Mouse (Mus musculus) activated CD4-positive, CD25-positive, alpha-beta regulatory T cell, adult 4 months (primary cell): ENCODE measurements at regions not wholly inside any gene's neighbourhood (a gene's known extent, or its start where the extent isn't known, plus 50 kb on each side); places are given as distances from the start of the nearest gene placed in this dataset.

Experiments used
- ATAC-seq: one replicate; pipeline ENCODE4 v1.8.0; 2017

DNA sequence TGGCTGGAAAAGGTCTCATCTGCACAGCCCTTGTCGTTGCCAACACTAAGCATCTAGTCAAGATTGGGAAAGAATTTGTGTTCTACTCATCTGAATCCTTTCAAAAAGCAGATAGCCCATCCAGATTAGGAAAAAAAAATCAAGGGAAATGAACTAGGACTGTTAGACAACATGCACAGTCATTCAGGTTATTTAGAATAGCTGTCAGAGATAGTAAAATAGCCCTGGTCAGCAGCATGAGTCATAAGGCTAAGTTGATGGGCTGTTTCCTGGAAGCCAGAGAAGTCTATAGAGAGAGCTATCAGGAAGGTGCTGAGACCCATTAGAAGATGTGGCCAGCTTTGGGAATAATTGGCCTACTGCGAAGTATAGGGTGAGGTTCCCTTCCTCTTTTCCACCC is 1447.4 kb downstream of the Slc22a22 start:
- no peak for ATAC-seq

GRCm38 (mm10) chr15:56027197-56027818 is 1450.1 kb downstream of the Slc22a22 start:
- no peak for ATAC-seq

DNA sequence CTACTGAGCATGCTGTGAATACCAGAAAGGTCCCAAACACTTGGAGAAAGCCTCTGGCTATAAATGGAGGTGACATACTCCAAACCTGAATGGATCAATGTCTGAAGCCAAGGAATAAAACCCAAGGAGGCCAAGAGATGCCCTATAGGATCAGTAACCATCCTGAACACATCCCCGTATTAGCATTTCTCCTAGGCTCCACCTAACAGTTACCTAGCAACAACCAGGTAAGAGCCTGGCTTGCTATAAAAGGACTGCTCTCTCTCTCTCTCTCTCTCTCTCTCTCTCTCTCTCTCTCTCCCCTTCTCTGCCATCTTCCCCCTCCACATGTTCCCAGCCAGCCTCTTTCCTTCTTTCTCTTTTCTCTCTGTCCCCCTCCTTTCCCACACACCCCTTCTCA is 1452.7 kb downstream of the Slc22a22 start:
- ATAC-seq = no peak

DNA sequence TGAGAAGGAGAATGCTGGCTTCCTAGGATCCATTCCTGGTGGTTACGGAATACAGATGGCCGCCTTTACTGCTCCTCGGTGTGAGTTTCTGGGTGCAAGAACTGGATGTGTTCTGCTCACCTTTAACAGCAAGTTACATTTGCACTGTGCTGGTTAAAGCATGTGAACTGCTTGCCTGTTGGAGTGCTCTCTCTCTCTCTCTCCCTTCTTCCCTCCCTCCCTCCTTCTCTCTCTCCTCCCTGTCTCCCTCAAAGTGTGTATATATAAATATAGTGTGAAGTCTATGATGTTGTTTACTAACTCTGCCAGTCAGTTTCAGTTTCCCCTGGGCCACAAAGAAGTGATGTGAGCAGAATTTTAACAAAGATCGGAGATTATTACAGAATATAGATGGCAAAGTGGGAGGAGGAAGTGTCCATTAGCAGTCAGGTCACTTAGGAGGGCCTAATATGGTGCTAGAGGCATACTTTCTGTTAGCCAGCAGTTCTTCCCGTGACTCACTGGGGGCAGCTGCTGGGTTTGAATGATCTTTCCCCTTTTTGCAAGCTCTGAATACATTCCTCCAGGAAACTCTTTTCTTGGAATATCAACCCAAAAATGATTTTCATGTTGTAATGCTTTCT is 1453.5 kb downstream of the Slc22a22 start:
- ATAC-seq = no peak

GRCm38 (mm10) chr15:56022315-56022714 is 1455.1 kb downstream of the Slc22a22 start:
- ATAC-seq = no peak

DNA sequence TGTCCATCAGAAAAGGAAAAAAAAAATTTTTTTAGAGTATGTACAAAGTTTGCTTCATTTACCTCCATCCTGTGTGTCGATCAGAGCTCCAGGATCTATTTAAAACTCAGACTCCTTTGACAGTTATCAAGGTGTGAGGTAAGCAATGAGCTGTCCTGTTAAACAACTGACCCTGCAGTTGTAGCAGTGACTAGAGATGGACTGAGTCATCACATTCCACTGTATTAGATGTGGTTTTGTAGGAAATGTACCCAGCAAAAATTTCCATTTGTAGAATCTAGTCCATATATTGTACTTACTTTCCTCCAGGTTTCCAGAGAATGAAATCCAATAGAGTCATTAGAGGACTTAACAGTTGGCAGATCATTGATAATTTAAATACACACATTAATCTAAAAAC is 1459.3 kb downstream of the Slc22a22 start:
- no peak for ATAC-seq

DNA sequence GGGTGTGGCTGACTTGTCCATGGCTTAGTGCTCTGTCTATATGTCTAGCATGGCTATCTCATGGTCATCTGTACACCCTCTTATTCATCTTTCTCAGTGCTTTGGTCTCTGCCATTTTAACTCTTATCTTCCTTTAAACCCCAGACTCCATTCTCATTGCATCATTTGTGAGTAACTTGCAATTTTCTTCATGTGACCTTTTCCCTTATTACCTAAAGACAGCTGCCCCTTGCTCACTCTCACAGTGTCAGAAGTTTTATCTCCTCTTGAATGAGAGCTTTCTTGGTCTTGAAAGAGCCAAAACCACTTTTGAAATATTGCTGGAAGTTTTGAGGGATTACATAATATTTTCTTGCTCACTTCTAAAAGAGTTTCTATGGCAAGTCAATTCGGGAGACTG is 1459.9 kb downstream of the Slc22a22 start:
- ATAC-seq = no peak

DNA sequence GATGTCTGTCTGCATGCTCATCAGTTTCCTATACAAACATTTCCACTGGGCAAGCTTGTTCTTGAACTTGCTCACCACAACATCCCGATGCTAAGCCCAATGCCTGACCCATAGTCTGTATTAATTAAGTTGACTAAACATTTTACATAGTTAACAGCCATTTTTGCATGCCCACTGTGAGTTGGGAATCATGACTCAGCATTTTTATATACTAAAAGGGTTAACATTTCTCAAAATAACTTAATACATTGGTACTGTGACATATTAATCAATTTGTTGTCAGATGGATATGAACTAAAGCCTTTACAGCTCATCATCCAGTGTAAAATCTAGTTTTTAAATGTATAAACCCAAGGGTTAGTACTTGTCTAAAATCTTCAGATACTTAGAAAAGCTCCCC is 1461.4 kb downstream of the Slc22a22 start:
- no peak for ATAC-seq

DNA sequence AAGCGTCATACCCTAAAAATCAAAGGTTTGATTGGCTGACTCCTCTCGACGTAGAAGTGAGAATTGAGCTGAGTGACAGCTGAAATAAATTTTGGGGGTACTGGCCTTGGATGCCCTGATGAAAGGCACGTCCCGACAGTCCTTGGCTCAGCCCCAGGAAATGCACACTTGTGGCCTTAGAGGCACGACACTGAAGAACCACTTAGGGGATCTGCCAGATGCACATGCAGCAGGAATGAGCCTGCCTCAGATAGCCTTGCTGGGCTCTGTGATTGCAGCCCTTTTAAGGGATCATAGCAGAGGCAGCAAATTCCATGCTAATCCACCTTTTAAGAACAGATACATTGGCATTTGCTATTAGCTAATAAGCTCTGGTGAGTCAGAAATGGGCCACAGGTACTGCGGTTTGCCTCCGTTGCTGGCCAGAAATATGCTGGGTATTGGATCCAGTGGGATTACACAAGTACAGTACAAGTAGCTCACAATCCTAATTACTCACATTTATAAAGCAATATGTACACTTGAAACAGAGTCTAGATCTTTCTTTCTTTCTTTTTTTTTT is 1463.3 kb downstream of the Slc22a22 start:
- ATAC-seq = no peak

- no peak for ATAC-seq
Observed at GRCm38 (mm10) chr15:56008603-56009174, 1468.7 kb downstream of the Slc22a22 start.

DNA sequence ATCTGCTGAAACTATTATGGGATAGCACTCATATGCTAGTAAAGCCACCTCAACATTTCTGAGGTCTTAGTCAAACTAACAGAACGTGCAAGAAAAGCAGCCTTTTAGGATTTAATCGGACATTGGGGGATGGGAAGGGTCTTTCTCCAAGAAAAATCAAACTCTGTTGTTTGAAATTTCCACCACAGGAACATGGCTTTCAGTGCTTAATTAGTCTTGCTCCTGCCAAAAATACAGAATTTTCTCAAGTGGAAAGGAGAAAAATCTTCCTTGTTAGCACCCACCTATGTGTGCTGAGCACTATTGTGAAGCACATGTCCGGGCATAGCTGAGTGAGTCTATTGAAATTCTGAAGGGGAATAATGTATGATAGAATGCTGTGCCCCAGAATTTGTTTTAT is 1470.0 kb downstream of the Slc22a22 start:
- ATAC-seq = no peak

GRCm38 (mm10) chr15:56005361-56005760 is 1472.1 kb downstream of the Slc22a22 start:
- no peak for ATAC-seq

- no peak for ATAC-seq
Observed at GRCm38 (mm10) chr15:56003921-56004320, 1473.5 kb downstream of the Slc22a22 start.

DNA sequence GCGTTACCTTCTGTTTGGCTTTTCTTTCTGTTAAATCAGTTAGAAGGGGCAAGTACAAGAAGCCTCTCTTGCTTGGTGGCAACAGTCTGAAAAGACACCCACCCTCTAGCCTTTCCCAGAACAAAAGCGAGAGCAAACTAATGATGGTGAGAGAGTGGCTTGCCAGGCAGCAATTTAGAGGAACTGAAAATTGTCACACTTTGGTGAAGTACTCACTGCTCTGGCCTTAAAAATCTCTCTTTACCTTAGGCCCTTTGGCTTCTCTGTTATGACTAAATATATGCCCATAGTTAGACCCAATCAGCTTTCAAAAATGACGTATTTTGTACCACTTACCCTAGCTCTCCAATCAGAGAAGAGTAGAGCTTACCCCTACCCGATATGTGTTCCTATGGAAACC is 1477.8 kb downstream of the Slc22a22 start:
- ATAC-seq = no peak

- no peak for ATAC-seq
Observed at GRCm38 (mm10) chr15:55997977-55998376, 1479.4 kb downstream of the Slc22a22 start.

DNA sequence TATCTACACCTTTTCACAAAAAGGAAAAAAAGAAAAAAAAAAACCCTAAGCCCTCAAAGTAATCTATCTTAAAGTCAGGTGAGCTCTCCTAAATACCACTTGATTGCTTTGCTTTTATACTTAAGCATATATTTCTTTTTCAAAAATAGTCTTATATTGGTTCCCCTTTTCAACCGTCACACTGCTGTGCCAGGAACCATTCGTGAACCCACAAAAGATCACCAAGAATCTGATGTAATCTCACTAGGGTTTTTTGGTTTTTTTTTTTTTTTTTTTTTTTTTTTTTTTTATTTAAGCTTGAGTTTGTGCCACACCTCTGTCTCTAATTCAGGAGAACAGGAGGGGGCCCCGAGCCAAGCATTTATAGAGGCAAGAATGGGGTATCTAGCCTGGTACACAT is 1482.7 kb downstream of the Slc22a22 start:
- no peak for ATAC-seq

- ATAC-seq = no peak
Observed at GRCm38 (mm10) chr15:55975843-55976242, 1501.6 kb downstream of the Slc22a22 start.

- ATAC-seq = no peak
Observed at GRCm38 (mm10) chr15:55966780-55967179, 1510.6 kb downstream of the Slc22a22 start.

DNA sequence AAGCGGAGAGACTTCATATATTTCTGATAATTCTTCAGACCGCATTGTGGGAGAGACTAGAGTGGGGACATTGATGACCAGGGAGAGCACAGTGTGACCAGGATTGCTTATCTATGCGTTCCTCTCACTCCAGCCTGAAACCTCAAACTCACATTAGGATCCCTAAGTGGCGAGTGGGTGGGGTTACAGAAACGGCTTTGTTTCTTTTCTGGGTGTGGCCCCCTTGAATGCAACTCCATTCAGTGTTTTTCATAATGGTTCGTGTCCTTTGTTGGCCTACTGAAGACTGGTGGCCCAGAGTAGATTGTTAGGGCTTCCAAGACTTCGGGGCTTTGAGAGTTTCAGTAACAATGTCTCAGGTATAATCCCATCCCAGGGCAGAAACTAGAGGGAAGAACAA is 1512.1 kb downstream of the Slc22a22 start:
- ATAC-seq = no peak

DNA sequence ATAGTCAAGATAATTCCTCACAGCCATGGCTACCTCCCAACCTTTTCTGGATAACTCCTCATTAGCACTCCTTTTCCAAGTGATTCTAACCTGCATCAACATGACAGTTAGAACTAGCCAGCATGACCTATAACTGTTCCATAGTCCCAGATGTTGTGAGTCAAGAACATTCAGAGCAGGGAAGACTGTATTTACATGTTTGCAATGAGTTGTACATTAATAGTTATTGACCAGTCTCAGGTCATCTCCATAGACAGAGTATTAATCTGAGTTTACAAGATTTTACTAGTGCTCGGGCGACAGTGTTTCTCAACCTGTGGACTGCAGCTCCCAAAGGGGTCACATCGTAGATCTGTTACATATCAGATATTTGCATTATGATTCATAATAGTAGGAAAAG is 1515.3 kb downstream of the Slc22a22 start:
- no peak for ATAC-seq
